Mouse (Mus musculus): ENCODE data around the gene Plscr1. TPM values are rescaled to one million over a fixed set of nuclear protein-coding genes. Genes with fewer than 3 reads are reported as not detected.
A peak's percentile ranks its signal among the peaks of the same experiment; 100 is the strongest.

Plscr1 gene
- 35.4 and 36.9 TPM in 2 replicates for polyA plus RNA-seq (2014; fragmentation: Nextera tagmentation; extraction: Ambion mirVana)

- Histone ChIP-seq H3K9ac (ENCODE audit: low read depth, low read length) (peak within 1 kb of the TSS; percentile 83), H3K27me3 (replicated peaks; ENCODE audit: control insufficient read depth, insufficient read depth, low read length) (no peaks in the 10 kb centered on the region), H3K4me1 (replicated peaks; ENCODE audit: control insufficient read depth, insufficient read depth, low read length) (peaks cover 8% of the 10 kb centered on the region), H3K9me3 (ENCODE audit: control insufficient read depth, low read length) (no peaks in the 10 kb centered on the region), H3K4me3 (ENCODE audit: low read depth, low read length) (peak within 1 kb of the TSS; percentile 73), H3K36me3 (ENCODE audit: control insufficient read depth, insufficient read depth, low read length) (no peaks in the 10 kb centered on the region), H3K27ac (ENCODE audit: low read depth, low read length) (peak within 1 kb of the TSS; percentile 87), H3K4me2 (peak within 1 kb of the TSS; percentile 72)
- DNase-seq (ENCODE audit: low spot score) (no peak), ATAC-seq (replicated peaks; ENCODE audit: low FRiP score) (no peak)
- WGBS = 45% methylated on average over 7 of the region's 7 CpGs
Measured at GRCm38 (mm10) chr9:92249447-92249852, at the start of gene Plscr1. TSS of gene Plscr1 (plus strand) at chr9:92249750.

DNA sequence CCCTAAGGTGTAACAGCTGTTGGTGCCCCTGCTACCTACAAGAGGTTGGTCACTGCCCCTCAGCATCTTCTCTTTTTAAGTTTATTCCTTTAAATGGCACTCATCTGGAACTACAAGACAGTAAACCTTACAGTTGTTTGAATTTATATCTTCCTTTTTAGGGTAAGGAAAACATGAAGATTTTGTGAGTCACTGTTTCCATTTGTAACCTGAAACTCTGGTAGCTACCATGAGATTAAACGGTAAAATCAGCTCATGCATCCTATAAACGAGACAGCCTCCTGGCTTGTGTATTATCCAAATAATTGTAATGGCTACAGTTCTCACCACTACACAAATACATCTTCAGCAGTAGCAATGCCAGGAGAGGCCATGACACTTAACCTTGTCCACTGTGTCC, 45.2 kb upstream of the Plscr1 start:
- 65% methylated on average over 2 of the region's 2 CpGs for WGBS
- no peak for DNase-seq (ENCODE audit: low spot score)
- Histone ChIP-seq H3K4me1 (replicated peaks; ENCODE audit: control insufficient read depth, insufficient read depth, low read length) (no peaks in the 10 kb centered on the region), H3K27ac (ENCODE audit: low read depth, low read length) (no peak overlapping the region), H3K9me3 (ENCODE audit: control insufficient read depth, low read length) (no peaks in the 10 kb centered on the region), H3K4me3 (ENCODE audit: low read depth, low read length) (no peak overlapping the region), H3K9ac (ENCODE audit: low read depth, low read length) (no peak overlapping the region), H3K36me3 (ENCODE audit: control insufficient read depth, insufficient read depth, low read length) (no peaks in the 10 kb centered on the region), H3K27me3 (replicated peaks; ENCODE audit: control insufficient read depth, insufficient read depth, low read length) (no peaks in the 10 kb centered on the region), H3K4me2 (no peak overlapping the region)
- no peak for ATAC-seq (replicated peaks; ENCODE audit: low FRiP score)

- no peak overlapping the region for H3K4me3 ChIP-seq (ENCODE audit: low read depth, low read length)
- ATAC-seq (replicated peaks; ENCODE audit: low FRiP score) (no peak), DNase-seq (ENCODE audit: low spot score) (no peak)
- H3K9ac ChIP-seq (ENCODE audit: low read depth, low read length) = no peak overlapping the region
- H3K27me3 ChIP-seq (replicated peaks; ENCODE audit: control insufficient read depth, insufficient read depth, low read length) = no peaks in the 10 kb centered on the region
- WGBS = 55% methylated on average over 4 of the region's 4 CpGs
- no peak overlapping the region for H3K4me2 ChIP-seq
- H3K4me1 ChIP-seq (replicated peaks; ENCODE audit: control insufficient read depth, insufficient read depth, low read length) = no peaks in the 10 kb centered on the region
- H3K9me3 ChIP-seq (ENCODE audit: control insufficient read depth, low read length) = no peaks in the 10 kb centered on the region
- no peak overlapping the region for H3K27ac ChIP-seq (ENCODE audit: low read depth, low read length)
- H3K36me3 ChIP-seq (ENCODE audit: control insufficient read depth, insufficient read depth, low read length) = no peaks in the 10 kb centered on the region
Measured at GRCm38 (mm10) chr9:92207307-92207706, 42.2 kb upstream of the Plscr1 start.

- Histone ChIP-seq H3K27me3 (replicated peaks; ENCODE audit: control insufficient read depth, insufficient read depth, low read length) (no peaks in the 10 kb centered on the region), H3K4me1 (replicated peaks; ENCODE audit: control insufficient read depth, insufficient read depth, low read length) (no peaks in the 10 kb centered on the region), H3K9ac (ENCODE audit: low read depth, low read length) (no peak overlapping the region), H3K27ac (ENCODE audit: low read depth, low read length) (no peak overlapping the region), H3K4me3 (ENCODE audit: low read depth, low read length) (no peak overlapping the region), H3K4me2 (no peak overlapping the region), H3K9me3 (ENCODE audit: control insufficient read depth, low read length) (no peaks in the 10 kb centered on the region), H3K36me3 (ENCODE audit: control insufficient read depth, insufficient read depth, low read length) (no peaks in the 10 kb centered on the region)
- DNase-seq (ENCODE audit: low spot score) = no peak
- WGBS = 74% methylated on average over 8 of the region's 8 CpGs
- no peak for ATAC-seq (replicated peaks; ENCODE audit: low FRiP score)
Measured at GRCm38 (mm10) chr9:92207757-92208156, 41.8 kb upstream of the Plscr1 start.

GRCm38 (mm10) chr9:92209850-92210249, 39.7 kb upstream of the Plscr1 start:
- Histone ChIP-seq H3K27me3 (replicated peaks; ENCODE audit: control insufficient read depth, insufficient read depth, low read length) (no peaks in the 10 kb centered on the region), H3K9ac (ENCODE audit: low read depth, low read length) (no peak overlapping the region), H3K9me3 (ENCODE audit: control insufficient read depth, low read length) (no peaks in the 10 kb centered on the region), H3K36me3 (ENCODE audit: control insufficient read depth, insufficient read depth, low read length) (no peaks in the 10 kb centered on the region), H3K4me3 (ENCODE audit: low read depth, low read length) (no peak overlapping the region), H3K27ac (ENCODE audit: low read depth, low read length) (no peak overlapping the region), H3K4me2 (no peak overlapping the region), H3K4me1 (replicated peaks; ENCODE audit: control insufficient read depth, insufficient read depth, low read length) (no peaks in the 10 kb centered on the region)
- ATAC-seq (replicated peaks; ENCODE audit: low FRiP score) (no peak), DNase-seq (ENCODE audit: low spot score) (no peak)
- 79% methylated on average over 3 of the region's 3 CpGs for WGBS

- Histone ChIP-seq H3K4me2 (no peak overlapping the region), H3K36me3 (ENCODE audit: control insufficient read depth, insufficient read depth, low read length) (no peaks in the 10 kb centered on the region), H3K27me3 (replicated peaks; ENCODE audit: control insufficient read depth, insufficient read depth, low read length) (no peaks in the 10 kb centered on the region), H3K27ac (ENCODE audit: low read depth, low read length) (no peak overlapping the region), H3K4me1 (replicated peaks; ENCODE audit: control insufficient read depth, insufficient read depth, low read length) (no peaks in the 10 kb centered on the region), H3K9ac (ENCODE audit: low read depth, low read length) (no peak overlapping the region), H3K4me3 (ENCODE audit: low read depth, low read length) (no peak overlapping the region), H3K9me3 (ENCODE audit: control insufficient read depth, low read length) (no peaks in the 10 kb centered on the region)
- WGBS = 76% methylated on average over 7 of the region's 7 CpGs
- DNase-seq (ENCODE audit: low spot score) = no peak
- no peak for ATAC-seq (replicated peaks; ENCODE audit: low FRiP score)
Measured at GRCm38 (mm10) chr9:92210386-92210967, 39.1 kb upstream of the Plscr1 start.

DNA sequence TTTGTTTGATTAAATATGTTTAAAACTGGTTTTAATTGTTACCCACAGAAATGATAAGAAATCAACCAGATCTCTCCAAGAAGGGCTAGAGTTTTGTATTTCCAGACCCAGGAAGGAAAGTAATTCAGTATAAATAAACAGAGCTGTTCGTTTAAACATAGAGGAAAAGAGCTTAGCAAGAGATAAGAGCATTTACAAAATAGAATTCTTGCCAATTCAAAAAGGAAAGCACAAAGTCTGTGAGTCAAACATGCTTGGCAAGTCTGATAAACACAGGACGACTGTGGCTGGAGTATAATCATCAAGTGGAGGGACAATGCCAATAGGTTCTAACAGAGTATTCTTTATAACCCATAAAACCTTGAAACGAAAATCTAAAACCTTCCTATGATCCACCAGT, 38.5 kb upstream of the Plscr1 start:
- H3K4me3 ChIP-seq (ENCODE audit: low read depth, low read length) = no peak overlapping the region
- H3K9me3 ChIP-seq (ENCODE audit: control insufficient read depth, low read length) = no peaks in the 10 kb centered on the region
- H3K4me2 ChIP-seq = no peak overlapping the region
- DNase-seq (ENCODE audit: low spot score) (no peak), ATAC-seq (replicated peaks; ENCODE audit: low FRiP score) (no peak)
- H3K36me3 ChIP-seq (ENCODE audit: control insufficient read depth, insufficient read depth, low read length) = no peaks in the 10 kb centered on the region
- no peak overlapping the region for H3K27ac ChIP-seq (ENCODE audit: low read depth, low read length)
- H3K9ac ChIP-seq (ENCODE audit: low read depth, low read length) = no peak overlapping the region
- no peaks in the 10 kb centered on the region for H3K4me1 ChIP-seq (replicated peaks; ENCODE audit: control insufficient read depth, insufficient read depth, low read length)
- WGBS = 35% methylated on average over 3 of the region's 3 CpGs
- no peaks in the 10 kb centered on the region for H3K27me3 ChIP-seq (replicated peaks; ENCODE audit: control insufficient read depth, insufficient read depth, low read length)

GRCm38 (mm10) chr9:92217484-92217883, 32.1 kb upstream of the Plscr1 start:
- WGBS = 45% methylated on average over 4 of the region's 4 CpGs
- Histone ChIP-seq H3K27me3 (replicated peaks; ENCODE audit: control insufficient read depth, insufficient read depth, low read length) (no peaks in the 10 kb centered on the region), H3K36me3 (ENCODE audit: control insufficient read depth, insufficient read depth, low read length) (no peaks in the 10 kb centered on the region), H3K9ac (ENCODE audit: low read depth, low read length) (no peak overlapping the region), H3K4me2 (no peak overlapping the region), H3K4me1 (replicated peaks; ENCODE audit: control insufficient read depth, insufficient read depth, low read length) (no peaks in the 10 kb centered on the region), H3K4me3 (ENCODE audit: low read depth, low read length) (no peak overlapping the region), H3K9me3 (ENCODE audit: control insufficient read depth, low read length) (no peaks in the 10 kb centered on the region), H3K27ac (ENCODE audit: low read depth, low read length) (no peak overlapping the region)
- ATAC-seq (replicated peaks; ENCODE audit: low FRiP score) (peak; percentile 72), DNase-seq (ENCODE audit: low spot score) (no peak)

DNA sequence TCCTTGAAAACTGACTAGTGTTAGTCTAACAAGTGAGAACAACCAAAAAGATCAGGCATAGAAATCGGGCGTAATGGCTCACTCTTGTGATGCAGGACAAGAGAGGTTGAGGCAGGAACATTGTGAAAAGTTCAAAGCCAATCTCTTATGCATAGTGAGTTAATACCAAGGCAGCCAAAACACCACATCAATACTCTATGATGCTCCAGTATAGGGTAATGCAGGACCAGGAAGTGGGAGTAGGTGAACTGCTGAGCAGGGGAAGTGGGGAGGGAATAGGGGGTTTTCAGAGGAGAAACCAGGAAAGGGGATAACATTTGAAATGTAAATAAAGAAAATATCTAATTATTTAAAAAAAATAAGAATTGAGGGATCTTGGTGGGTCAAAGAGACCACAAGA, 31.7 kb upstream of the Plscr1 start:
- Histone ChIP-seq H3K9me3 (ENCODE audit: control insufficient read depth, low read length) (no peaks in the 10 kb centered on the region), H3K27ac (ENCODE audit: low read depth, low read length) (no peak overlapping the region), H3K4me3 (ENCODE audit: low read depth, low read length) (no peak overlapping the region), H3K27me3 (replicated peaks; ENCODE audit: control insufficient read depth, insufficient read depth, low read length) (no peaks in the 10 kb centered on the region), H3K4me2 (no peak overlapping the region), H3K36me3 (ENCODE audit: control insufficient read depth, insufficient read depth, low read length) (no peaks in the 10 kb centered on the region), H3K4me1 (replicated peaks; ENCODE audit: control insufficient read depth, insufficient read depth, low read length) (no peaks in the 10 kb centered on the region), H3K9ac (ENCODE audit: low read depth, low read length) (no peak overlapping the region)
- ATAC-seq (replicated peaks; ENCODE audit: low FRiP score) (0 out of 2 replicates have a peak, but pooled peaks have one; percentile 30), DNase-seq (ENCODE audit: low spot score) (no peak)
- 76% methylated on average over 2 of the region's 2 CpGs for WGBS
